Mouse (Mus musculus): ENCODE results near the gene Gm37240.
"Not testable (repeated sequence)": the region's sequence is repeated elsewhere in the genome, so short reads cannot be mapped to it uniquely, and the experiment has no call there.

DNA sequence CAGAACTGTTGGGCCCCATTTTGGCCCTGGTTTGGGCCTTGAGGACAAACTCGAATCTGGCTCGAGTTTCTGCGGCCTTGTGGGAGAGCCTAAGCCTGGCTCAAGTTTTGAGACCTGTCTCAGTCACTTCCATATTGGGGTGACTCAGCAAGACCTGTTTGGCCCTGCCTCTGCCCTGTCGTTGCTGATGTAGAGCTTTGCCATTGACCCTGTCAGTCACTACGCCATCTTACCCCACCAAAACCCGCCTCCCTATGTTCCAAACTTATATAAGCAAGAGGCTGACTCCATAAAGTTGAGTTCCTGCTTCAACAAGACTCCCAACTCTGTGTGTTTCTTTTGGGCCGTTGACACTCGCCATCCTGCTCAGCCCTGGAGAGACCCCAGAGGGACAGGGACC is 314.8 kb downstream of the Gm37240 start:
- TF ChIP-seq POLR2A (IDR thresholded peaks at IDR 0.05; ENCODE audit: low read depth, low read length); CTCF (IDR thresholded peaks at IDR 0.05; ENCODE audit: borderline replicate concordance, insufficient read depth, low read length): not testable (repeated sequence)
